8 mouse cellular contexts compared by ENCODE assay signal in the genomic region with DNA sequence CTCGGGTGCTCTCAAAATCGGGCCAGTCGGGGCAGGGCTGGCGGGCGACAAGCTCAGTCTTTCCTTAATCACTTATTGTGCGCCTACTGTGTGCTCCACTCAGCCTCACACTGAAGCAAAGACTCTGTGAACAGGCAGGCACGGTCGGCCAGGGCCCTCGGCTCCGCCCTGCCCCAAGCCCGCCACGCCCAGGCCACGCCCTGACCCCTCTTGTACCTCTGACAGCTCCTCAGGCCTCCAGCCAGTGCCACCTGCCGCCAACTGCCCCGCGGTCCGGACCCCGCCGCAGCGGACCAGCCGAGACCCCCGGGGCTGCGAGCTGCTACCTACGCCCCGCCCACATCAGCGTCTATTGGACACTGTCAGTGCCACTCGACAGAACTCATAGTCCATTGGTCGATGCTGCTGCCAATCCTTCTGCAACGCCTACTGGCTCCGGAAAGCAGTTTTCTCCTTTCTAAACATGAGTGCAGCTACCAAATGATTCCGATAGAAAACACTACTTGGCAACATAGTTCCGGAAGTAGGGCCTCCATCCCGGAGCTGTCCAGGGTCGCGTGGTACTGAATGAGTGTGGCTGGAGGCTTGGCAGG. TPM values are rescaled to one million over a fixed set of nuclear protein-coding genes. Genes with fewer than 3 reads are reported as not detected.
DNase-seq lines count a peak whose midpoint lies in the region; ATAC-seq lines count a peak whose summit lies in the region.

A gene (minus strand): TSS at position 439 of the 593 bp plus-strand sequence.

- H3K27me3 ChIP-seq in forebrain, embryonic 14.5 days (replicated peaks; ENCODE audit: control insufficient read depth, insufficient read depth, low read length): no peaks in the 10 kb centered on the region
- no peaks in the 10 kb centered on the region for H3K27me3 ChIP-seq in neural tube, embryonic 15.5 days (replicated peaks)

- H3K4me1 ChIP-seq in forebrain, embryonic 14.5 days (ENCODE audit: control insufficient read depth, insufficient read depth, low read length): peaks cover 5% of the 10 kb centered on the region; the same call in 1 of the 2 replicates
- peaks cover 37% of the 10 kb centered on the region for H3K4me1 ChIP-seq in neural tube, embryonic 15.5 days

- peaks cover 16% of the 10 kb centered on the region for H3K36me3 ChIP-seq in forebrain, embryonic 14.5 days (ENCODE audit: control insufficient read depth, insufficient read depth, low read length)
- H3K36me3 ChIP-seq in neural tube, embryonic 15.5 days: peaks cover 15% of the 10 kb centered on the region

- H3K9ac ChIP-seq in forebrain, embryonic 14.5 days (ENCODE audit: low read length): peak within 1 kb of the TSS; percentile 77
- peak within 1 kb of the TSS; percentile 91 for H3K9ac ChIP-seq in neural tube, embryonic 15.5 days (replicated peaks)

- peak within 1 kb of the TSS; percentile 84 for H3K4me3 ChIP-seq in forebrain, embryonic 14.5 days (ENCODE audit: low read depth, low read length)
- H3K4me3 ChIP-seq in neural tube, embryonic 15.5 days (replicated peaks): peak within 1 kb of the TSS; percentile 96

- ATAC-seq in forebrain, embryonic 14.5 days: peak; percentile 100
- peak; percentile 99 for ATAC-seq in neural tube, embryonic 15.5 days (ENCODE audit: low FRiP score)

- DNase-seq in ES-CJ7 (ENCODE audit: low read depth, low spot score): peak; percentile 100
- DNase-seq in cerebellum, adult 11 months: peak; percentile 99
- DNase-seq in forebrain, embryonic 14.5 days (ENCODE audit: low spot score): peak; percentile 99
- DNase-seq in heart, postnatal 14 days: peak; percentile 98 to 99
- peak; percentile 99 for DNase-seq in layer of hippocampus, adult 11-12 months (ENCODE audit: low spot score)
- peak; percentile 98 to 99 for DNase-seq in lung, adult 18-20 months
- peak; percentile 99 for DNase-seq in testis, postnatal 14 days (ENCODE audit: low spot score)

- peak within 1 kb of the TSS; percentile 70 for H3K27ac ChIP-seq in forebrain, embryonic 14.5 days (ENCODE audit: low read depth, low read length)
- H3K27ac ChIP-seq in neural tube, embryonic 15.5 days (replicated peaks): peak within 1 kb of the TSS; percentile 73

- H3K9me3 ChIP-seq in forebrain, embryonic 14.5 days (replicated peaks; ENCODE audit: control insufficient read depth, low read length): no peaks in the 10 kb centered on the region
- H3K9me3 ChIP-seq in neural tube, embryonic 15.5 days (replicated peaks): no peaks in the 10 kb centered on the region

- H3K4me2 ChIP-seq in forebrain, embryonic 14.5 days (ENCODE audit: low read length): peak within 1 kb of the TSS; percentile 63
- H3K4me2 ChIP-seq in neural tube, embryonic 15.5 days: peak within 1 kb of the TSS; percentile 72

- WGBS in forebrain, embryonic 14.5 days: under 1% methylated on average over 35 of the region's 35 CpGs
- under 1% methylated on average over 32 of the region's 35 CpGs for WGBS in neural tube, embryonic 15.5 days

- intact Hi-C loops in heart, postnatal 14 days (cut with DNase I): no loop called here

RNA-seq across cellular contexts. Expression of the gene that starts here (rescaled TPM):
- 20.7 and 26.9 TPM in 2 replicates for polyA plus RNA-seq in forebrain, embryonic 14.5 days (2014; fragmentation: Nextera tagmentation; extraction: Ambion mirVana)
- 10 to 100 TPM; 13.6 to 14.8 TPM for total RNA-seq in heart, postnatal 14 days (2021)
- 43.9 and 47.7 TPM in 2 replicates for polyA plus RNA-seq in neural tube, embryonic 15.5 days (2015; fragmentation: Nextera tagmentation; extraction: Ambion mirVana)

Comparison
In these comparisons a context has a peak if more than half of its experiments do, and no peak if none do; other contexts are left out.
1. Peak in every context shown above with its lines: DNase-seq, ATAC-seq, H3K4me3 ChIP-seq and H3K27ac ChIP-seq.